Mouse (Mus musculus) cerebellum, postnatal 25 days (tissue): ENCODE results near the gene Etv2.

ENCODE experiments used
- DNase-seq, 2 experiments: peaks; one replicate each; pipeline ENCODE4 v3.0.0; 2021; ENCODE audit warnings: mixed read lengths in 2 of 2

The Etv2 gene

GRCm38 (mm10) chr7:30587842-30588667 lies 47.6 kb downstream of the Etv2 start:
- DNase-seq: peak in 1 of 2 experiments; percentile 81

- no peak for DNase-seq
These were observed 49.1 kb downstream of the Etv2 start for GRCm38 (mm10) chr7:30586455-30587020.

DNA sequence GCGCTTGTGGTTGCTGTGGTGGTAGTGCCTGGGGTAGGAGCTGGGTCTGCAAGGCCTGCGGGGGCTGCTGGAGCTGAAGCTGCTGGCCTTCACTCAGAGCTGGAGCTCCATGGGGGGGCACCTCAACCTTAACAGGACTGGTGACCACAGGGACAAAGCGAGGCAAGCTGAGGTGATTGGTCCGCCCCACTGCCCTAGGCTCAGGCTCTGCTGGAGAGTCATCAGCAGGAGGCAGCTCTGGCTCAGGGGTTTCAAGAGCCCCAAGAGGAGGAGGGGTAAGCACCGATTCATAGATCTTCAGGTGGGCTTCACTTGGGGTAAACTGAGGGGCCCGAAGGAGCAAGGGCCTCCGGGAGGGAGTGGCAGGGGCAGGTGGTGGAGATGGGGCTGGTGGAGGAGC lies 50.5 kb downstream of the Etv2 start:
- DNase-seq: no peak

- no peak for DNase-seq
These were observed 51.3 kb downstream of the Etv2 start for GRCm38 (mm10) chr7:30584339-30584738.
